Mouse (Mus musculus) neural tube, embryonic 11.5 days (tissue): ENCODE measurements at regions not wholly inside any gene's neighbourhood (a gene's known extent, or its start where the extent isn't known, plus 50 kb on each side); places are given as distances from the start of the nearest gene placed in this dataset.

ENCODE experiments used
- ATAC-seq: fragments of 200-750 bp; cut with Nextera tagmentation; 2 replicates; pipeline ENCODE4 v1.8.0; 2017; ENCODE audit warnings: moderate number of reproducible peaks, mild to moderate bottlenecking, moderate TSS enrichment, moderate library complexity; ENCODE audit not compliant: insufficient read depth, low FRiP score, low TSS enrichment
- DNase-seq: peaks from one replicate; pipeline ENCODE4 v3.0.0-alpha.2; 2015; ENCODE audit warnings: low spot score
- H3K27ac ChIP-seq: fragments of 300-500 bp; sonication (generic); 2 replicates; pipeline ENCODE4 v1.5.1; 2014; ENCODE audit warnings: low read depth, mild to moderate bottlenecking, low read length
- H3K27me3 ChIP-seq: fragments of 300-500 bp; sonication (generic); 2 replicates; pipeline ENCODE4 v1.6.1; 2014; ENCODE audit warnings: mild to moderate bottlenecking, low read length, mixed read lengths; ENCODE audit not compliant: control insufficient read depth, insufficient read depth
- H3K36me3 ChIP-seq: fragments of 300-500 bp; sonication (generic); 2 replicates; pipeline ENCODE4 v1.6.1; 2014; ENCODE audit warnings: mild to moderate bottlenecking, low read length, moderate library complexity, mixed read lengths; ENCODE audit not compliant: control insufficient read depth, insufficient read depth
- H3K4me1 ChIP-seq: fragments of 300-500 bp; sonication (generic); 2 replicates; pipeline ENCODE4 v1.6.1; 2014; ENCODE audit warnings: low read length, mixed read lengths; ENCODE audit not compliant: control insufficient read depth, insufficient read depth
- H3K4me2 ChIP-seq: fragments of 300-500 bp; sonication (generic); 2 replicates; pipeline ENCODE4 v1.6.1; 2014; ENCODE audit warnings: low read depth, mild to moderate bottlenecking, moderate library complexity
- H3K4me3 ChIP-seq: fragments of 300-500 bp; sonication (generic); 2 replicates; pipeline ENCODE4 v1.5.1; 2014; ENCODE audit warnings: low read depth, low read length
- H3K9ac ChIP-seq: fragments of 300-500 bp; sonication (generic); 2 replicates; pipeline ENCODE4 v1.6.1; 2014; ENCODE audit warnings: mild to moderate bottlenecking, low read length
- H3K9me3 ChIP-seq: fragments of 300-500 bp; sonication (generic); 2 replicates; pipeline ENCODE4 v1.6.1; 2016; ENCODE audit warnings: low read length; ENCODE audit not compliant: control insufficient read depth
- WGBS: fragments of 180-500 bp; shearing (Covaris S2); extraction: QIAGEN DNeasy Blood & Tissue Kit; methylation state at CpG from one replicate; pipeline ENCODE4 v1.1.7; 2014; 5-methylcytosine and 5-hydroxymethylcytosine counted together

DNA sequence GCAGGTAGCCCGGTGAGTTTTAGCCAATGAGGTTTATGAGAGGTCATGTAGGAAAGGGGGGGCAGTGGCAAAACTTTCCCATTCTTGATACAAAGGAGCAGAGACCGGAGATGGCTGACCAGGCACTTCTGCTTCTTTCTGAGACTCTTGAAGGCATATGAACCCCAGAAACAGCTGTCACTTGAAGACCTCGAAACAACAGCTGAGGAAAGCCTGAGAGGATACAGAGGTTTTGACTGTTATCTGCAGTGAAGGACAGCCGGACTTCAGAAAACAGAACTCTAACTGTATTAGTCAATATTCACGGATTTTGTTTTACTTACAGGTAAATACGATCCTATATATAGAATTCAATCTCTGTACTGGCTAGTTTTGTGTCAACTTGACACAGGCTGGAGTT, 50.0 kb upstream of the Tiparp start:
- Histone ChIP-seq H3K27ac (no peak overlapping the region), H3K27me3 (no peaks in the 10 kb centered on the region), H3K4me1 (no peaks in the 10 kb centered on the region), H3K4me3 (no peak overlapping the region), H3K9ac (no peak overlapping the region), H3K4me2 (no peak overlapping the region), H3K36me3 (no peaks in the 10 kb centered on the region), H3K9me3 (no peaks in the 10 kb centered on the region)
- 90% methylated on average over 6 of the region's 6 CpGs for WGBS
- ATAC-seq = no peak
- no peak for DNase-seq

DNA sequence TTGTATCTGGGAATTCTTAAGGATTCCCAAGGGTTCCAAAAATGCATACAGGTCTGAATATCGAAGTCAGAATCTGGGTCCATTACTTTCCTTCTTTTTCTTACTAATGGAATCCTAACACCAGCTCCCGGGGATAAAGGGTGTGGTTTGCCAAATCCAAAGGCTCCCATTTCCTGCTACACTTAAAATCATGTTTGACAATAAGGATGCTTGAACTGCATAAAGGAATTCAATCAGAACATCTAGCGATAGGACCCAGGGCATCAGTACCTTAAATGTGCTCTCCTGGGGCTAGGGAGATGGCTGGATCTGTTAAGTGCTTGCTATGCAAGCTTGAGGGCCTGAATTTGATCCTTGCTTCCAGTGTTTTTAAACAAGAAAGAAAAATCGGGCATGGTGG, 51.1 kb upstream of the Tiparp start:
- Histone ChIP-seq H3K9me3 (no peaks in the 10 kb centered on the region), H3K27me3 (no peaks in the 10 kb centered on the region), H3K9ac (no peak overlapping the region), H3K27ac (no peak overlapping the region), H3K36me3 (no peaks in the 10 kb centered on the region), H3K4me3 (no peak overlapping the region), H3K4me1 (no peaks in the 10 kb centered on the region), H3K4me2 (no peak overlapping the region)
- WGBS = 77% methylated on average over 4 of the region's 4 CpGs
- no peak for ATAC-seq
- DNase-seq = no peak

DNA sequence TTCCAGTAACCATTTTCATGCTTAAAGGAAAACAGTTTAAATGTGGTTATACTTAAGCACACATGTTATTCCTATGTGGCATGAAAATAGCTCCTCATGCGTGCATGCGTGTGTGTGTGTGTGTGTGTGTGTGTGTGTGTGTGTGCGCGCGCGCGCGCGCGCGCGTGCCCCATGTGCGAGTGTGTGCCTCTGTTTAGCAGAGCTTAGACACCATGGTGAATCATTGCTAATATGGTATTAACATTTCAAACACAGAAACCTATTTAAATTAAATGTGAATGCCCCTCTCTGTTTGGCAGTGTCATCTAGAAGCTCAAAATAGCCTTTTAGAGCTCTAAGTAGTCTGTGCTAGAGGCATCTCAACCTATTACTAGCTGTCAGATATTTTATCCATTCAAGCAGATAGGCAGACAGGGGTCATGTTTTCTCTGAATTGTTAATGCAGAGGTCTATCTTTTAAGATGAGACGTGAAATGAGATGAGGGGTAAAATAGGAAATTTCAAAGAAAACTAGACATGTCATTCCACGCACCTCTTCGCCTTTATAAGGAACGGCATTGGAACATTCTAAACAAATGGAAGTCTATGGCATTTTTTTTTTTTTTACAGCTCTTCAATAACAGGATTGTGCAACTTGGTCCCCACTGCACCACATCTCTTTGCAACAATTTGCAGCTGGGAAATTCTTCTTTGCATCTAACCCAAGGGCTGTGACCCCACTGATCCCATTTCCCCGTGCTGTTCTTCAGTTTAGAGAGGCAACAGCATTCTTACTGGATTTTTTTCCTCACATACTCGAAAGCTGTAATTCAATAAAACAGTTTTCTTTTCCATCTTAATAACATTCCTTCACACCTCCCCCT, 51.9 kb upstream of the Tiparp start:
- WGBS = 93% methylated on average over 19 of the region's 19 CpGs
- no peak for ATAC-seq
- DNase-seq = no peak

DNA sequence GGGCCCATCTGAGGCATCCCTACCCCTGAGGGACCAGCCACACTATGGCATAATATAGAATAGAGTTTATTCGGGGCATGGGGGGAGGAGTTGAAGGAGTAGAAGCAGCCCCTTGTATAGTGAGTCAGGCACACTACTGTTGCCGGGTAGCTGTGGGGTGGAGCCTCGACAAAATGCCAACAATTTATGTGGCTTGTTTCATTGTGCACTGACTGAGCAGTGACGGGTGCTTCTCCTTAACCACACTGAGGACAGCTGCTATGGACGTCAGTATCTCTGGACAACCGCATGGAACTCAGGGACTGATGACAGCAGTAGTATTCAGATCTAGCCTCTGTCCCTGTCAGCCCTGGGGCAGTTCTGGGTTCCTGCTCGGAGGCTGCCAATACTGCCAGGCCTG, 53.6 kb upstream of the Tiparp start:
- no peaks in the 10 kb centered on the region for H3K9me3 ChIP-seq
- no peaks in the 10 kb centered on the region for H3K4me1 ChIP-seq
- no peaks in the 10 kb centered on the region for H3K36me3 ChIP-seq
- H3K27me3 ChIP-seq = no peaks in the 10 kb centered on the region
- no peak overlapping the region for H3K27ac ChIP-seq
- DNase-seq (no peak), ATAC-seq (peak; percentile 60)
- no peak overlapping the region for H3K9ac ChIP-seq
- no peak overlapping the region for H3K4me3 ChIP-seq
- WGBS = 48% methylated on average over 7 of the region's 7 CpGs
- H3K4me2 ChIP-seq = no peak overlapping the region

More for the DNA sequence above, 51.9 kb upstream of the Tiparp start:
- H3K9me3 ChIP-seq = no peaks in the 10 kb centered on the region
- H3K27me3 ChIP-seq = no peaks in the 10 kb centered on the region
- no peak overlapping the region for H3K4me2 ChIP-seq
- H3K4me3 ChIP-seq = no peak overlapping the region
- no peak overlapping the region for H3K9ac ChIP-seq
- no peaks in the 10 kb centered on the region for H3K36me3 ChIP-seq
- H3K4me1 ChIP-seq = no peaks in the 10 kb centered on the region
- no peak overlapping the region for H3K27ac ChIP-seq

DNA sequence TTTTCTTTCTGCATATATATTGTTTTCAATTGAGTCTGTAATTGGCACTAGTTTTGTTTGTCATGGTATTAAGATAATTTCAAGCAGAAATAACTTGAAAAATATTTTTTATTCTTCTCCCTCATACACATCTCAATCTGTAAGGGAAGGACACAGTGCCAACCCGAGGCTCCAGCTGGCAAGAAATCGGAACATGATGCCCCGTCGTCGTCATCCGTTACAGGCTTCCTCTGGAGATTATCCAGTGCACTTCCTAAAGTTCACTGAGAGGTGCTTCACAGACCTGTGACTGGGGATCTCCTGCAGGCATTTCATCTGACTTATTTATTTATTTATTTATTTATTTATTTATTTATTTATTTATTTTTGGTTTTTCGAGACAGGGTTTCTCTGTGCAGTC, 56.4 kb upstream of the Tiparp start:
- Histone ChIP-seq H3K4me1 (no peaks in the 10 kb centered on the region), H3K27me3 (no peaks in the 10 kb centered on the region), H3K36me3 (no peaks in the 10 kb centered on the region), H3K9ac (no peak overlapping the region), H3K27ac (no peak overlapping the region), H3K4me2 (no peak overlapping the region), H3K9me3 (no peaks in the 10 kb centered on the region), H3K4me3 (no peak overlapping the region)
- DNase-seq (no peak), ATAC-seq (no peak)
- 96% methylated on average over 7 of the region's 7 CpGs for WGBS

DNA sequence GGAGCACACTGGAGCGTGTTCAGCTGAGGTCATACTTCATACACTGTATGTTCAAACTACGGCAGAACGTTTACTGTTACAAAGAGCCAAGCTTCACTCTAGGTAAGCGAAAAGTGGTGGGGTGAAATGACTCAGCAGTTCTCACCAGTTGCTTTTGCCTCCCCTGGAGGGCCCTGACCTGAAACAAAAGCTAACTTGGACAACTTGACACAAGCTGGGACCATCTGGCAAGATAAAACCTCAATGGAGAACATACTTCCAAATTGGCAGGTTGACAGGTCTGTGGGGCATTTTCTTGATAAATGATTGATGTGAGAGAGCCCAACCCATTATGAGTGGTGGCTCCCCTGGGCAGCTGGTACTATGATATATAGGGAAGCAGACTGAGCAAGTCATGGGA, 59.0 kb upstream of the Tiparp start:
- Histone ChIP-seq H3K4me1 (no peaks in the 10 kb centered on the region), H3K36me3 (no peaks in the 10 kb centered on the region), H3K4me2 (no peak overlapping the region), H3K27ac (no peak overlapping the region), H3K4me3 (no peak overlapping the region), H3K27me3 (no peaks in the 10 kb centered on the region), H3K9ac (no peak overlapping the region), H3K9me3 (no peaks in the 10 kb centered on the region)
- ATAC-seq = no peak
- 86% methylated on average over 4 of the region's 4 CpGs for WGBS
- no peak for DNase-seq

DNA sequence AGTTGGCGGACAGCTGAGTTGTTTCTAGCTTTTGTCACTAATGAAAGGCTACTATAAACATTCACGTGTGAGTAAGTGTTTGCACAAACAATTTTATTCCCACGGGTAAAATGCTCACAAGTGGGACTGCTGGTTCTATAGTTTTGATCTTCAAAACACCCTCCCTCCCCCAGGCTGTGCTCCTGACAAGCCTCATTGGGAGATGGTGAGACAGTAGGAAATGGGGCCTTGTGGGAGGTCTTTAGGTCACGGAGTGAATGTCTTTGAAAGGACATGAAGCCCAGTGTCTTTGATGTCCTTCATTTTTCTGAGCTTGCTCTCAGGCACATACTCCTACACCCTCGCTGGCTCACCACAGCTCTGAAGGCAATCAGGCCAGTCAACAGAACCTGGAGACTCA, 63.4 kb upstream of the Tiparp start:
- H3K27ac ChIP-seq = no peak overlapping the region
- no peaks in the 10 kb centered on the region for H3K4me1 ChIP-seq
- H3K27me3 ChIP-seq = no peaks in the 10 kb centered on the region
- H3K9ac ChIP-seq = no peak overlapping the region
- DNase-seq (no peak), ATAC-seq (no peak)
- no peak overlapping the region for H3K4me2 ChIP-seq
- no peaks in the 10 kb centered on the region for H3K36me3 ChIP-seq
- no peak overlapping the region for H3K4me3 ChIP-seq
- WGBS = 39% methylated on average over 5 of the region's 5 CpGs
- H3K9me3 ChIP-seq = no peaks in the 10 kb centered on the region

DNA sequence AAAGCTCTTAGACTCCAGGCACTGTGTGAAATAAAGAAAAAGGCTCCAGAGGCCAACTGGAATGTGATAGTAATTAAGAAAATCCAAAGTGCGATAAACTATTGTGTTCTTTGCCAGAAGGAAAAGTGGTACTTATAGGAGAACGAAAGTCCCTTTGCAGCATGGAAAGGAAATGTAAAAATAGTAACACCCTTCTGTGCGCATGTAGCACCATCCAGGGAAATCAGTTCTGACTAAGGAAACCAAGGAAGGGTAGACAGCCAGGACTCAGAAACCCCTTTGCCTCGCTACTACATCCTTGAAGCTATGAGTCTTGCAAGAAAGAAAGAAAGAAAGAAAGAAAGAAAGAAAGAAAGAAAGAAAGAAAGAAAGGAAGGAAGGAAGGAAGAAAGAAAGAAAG, 67.3 kb upstream of the Tiparp start:
- Histone ChIP-seq H3K9me3 (no peaks in the 10 kb centered on the region), H3K4me3 (no peak overlapping the region), H3K4me1 (no peaks in the 10 kb centered on the region), H3K4me2 (no peak overlapping the region), H3K9ac (no peak overlapping the region), H3K27ac (no peak overlapping the region), H3K36me3 (no peaks in the 10 kb centered on the region), H3K27me3 (no peaks in the 10 kb centered on the region)
- ATAC-seq = no peak
- 81% methylated on average over 4 of the region's 4 CpGs for WGBS
- no peak for DNase-seq

DNA sequence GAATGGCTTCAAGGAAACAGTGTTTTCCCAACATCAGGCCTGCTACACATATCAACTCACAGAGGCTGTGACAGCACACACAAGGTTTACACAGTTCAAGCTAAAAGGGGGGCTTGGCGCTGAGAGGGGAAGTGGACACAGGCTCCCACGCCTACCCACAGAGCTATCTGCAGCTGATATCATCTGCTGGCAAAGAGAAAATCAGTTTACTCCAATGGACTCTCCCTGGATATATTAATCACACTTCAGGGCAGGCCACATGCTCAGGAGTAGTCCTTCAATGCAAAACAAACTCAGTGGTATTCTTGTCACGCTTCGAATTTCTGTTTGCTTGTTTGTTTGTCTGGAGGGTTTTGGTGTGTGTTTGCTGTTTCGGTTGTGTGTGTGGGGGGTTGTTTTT, 67.3 kb upstream of the Ssr3 start:
- Histone ChIP-seq H3K4me3 (no peak overlapping the region), H3K27ac (no peak overlapping the region)

More for the DNA sequence above, 67.3 kb upstream of the Ssr3 start:
- Histone ChIP-seq H3K4me1 (0 out of 2 replicates have a peak, but pooled peaks cover 2% of the 10 kb centered on the region), H3K9ac (no peak overlapping the region), H3K4me2 (no peak overlapping the region), H3K36me3 (no peaks in the 10 kb centered on the region), H3K9me3 (no peaks in the 10 kb centered on the region), H3K27me3 (no peaks in the 10 kb centered on the region)
- ATAC-seq = no peak
- 83% methylated on average over 5 of the region's 5 CpGs for WGBS
- DNase-seq = no peak
